Mouse (Mus musculus) NIH3T3 (cell line): ENCODE measurements around the gene Olfr299.

ENCODE experiments used
- DNase-seq: peaks from one replicate; pipeline ENCODE4 v3.0.0-alpha.2; 2012; ENCODE audit warnings: low read depth

The Olfr299 gene

GRCm38 (mm10) chr7:86459621-86460020 is at the start of gene Olfr299:
Gene Olfr299, plus strand, starts transcription at chr7:86459921.
- DNase-seq = no peak

GRCm38 (mm10) chr7:86492384-86492783 is 32.7 kb downstream of the Olfr299 start, which contains the start of gene Olfr298:
Gene Olfr298, minus strand, starts transcription at chr7:86492484.
- DNase-seq = no peak
